Mouse (Mus musculus): ENCODE results near the gene Mindy4.

Mindy4 gene

DNA sequence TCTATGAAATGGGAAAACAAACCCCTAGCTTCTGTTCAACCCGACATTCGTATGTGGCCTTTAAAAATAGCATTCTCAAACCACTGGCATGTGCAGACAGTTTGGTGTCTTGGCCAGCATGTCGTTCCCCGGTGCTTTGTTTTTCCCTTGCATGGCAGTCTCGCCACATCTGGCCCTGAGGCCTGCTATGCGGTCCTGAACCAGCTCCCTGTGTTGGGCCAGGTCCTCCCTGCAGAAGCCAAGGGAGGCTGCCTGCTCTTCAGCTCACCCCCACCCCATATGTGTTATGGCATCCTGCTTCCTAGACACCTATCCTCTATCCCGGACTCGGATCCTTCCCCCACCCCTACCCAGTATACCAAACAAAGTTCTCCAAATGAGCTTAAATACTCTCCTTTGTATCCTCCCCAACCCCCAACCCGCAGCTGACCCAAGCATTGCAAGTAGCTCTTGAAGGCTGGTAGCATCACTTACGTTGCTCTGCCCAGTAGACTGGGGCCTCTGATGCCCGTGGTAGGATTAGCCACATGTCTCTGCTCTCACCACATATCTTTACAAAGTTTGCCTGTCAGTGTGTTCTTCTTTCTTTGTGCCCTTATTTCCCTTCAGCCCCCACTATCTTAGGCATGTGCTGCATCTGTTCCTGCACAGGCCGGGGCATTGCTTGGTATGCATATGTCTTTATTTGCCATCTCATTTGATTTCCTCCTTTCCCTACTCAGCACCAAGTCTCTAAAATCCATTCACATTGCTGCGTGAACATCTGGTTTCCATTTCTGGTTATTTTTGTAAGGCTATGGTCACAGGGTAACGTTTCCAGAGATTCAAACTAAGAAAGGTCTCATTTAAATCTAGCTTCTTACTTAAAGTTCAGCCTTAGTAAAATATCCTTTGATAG is 55.5 kb downstream of the Mindy4 start:
- no peak for DNase-seq

- DNase-seq: no peak
Observed at GRCm38 (mm10) chr6:55262161-55262560, 59.0 kb downstream of the Mindy4 start.

DNA sequence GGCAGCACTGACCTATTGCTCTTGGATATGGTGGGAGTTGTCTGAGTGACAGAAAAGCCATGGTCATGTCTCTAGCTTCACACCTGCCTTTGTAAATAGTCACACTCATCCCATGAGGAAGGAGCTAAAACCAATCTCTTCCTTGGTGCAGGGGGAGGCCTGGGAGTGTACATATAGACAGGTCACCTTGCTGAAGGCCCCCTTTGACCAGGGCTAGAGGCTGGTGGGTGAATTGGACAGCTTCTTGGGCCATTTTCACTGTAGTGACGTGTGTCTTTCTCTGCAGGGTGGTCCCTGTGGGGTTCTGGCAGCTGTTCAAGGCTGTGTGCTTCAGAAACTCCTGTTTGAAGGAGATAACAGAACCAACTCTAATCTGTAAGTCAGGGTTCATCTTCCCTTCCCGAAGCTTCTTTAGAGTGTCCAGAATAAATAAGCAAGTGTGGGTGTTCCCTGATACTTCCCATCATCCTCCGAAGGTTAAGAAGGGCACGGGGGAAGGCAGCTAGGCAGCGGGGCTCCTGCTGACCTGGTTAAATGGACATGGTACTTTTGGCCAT is 60.4 kb downstream of the Mindy4 start:
- no peak for DNase-seq

GRCm38 (mm10) chr6:55264741-55265366 is 61.7 kb downstream of the Mindy4 start:
- no peak for DNase-seq

GRCm38 (mm10) chr6:55272952-55273351 is 69.8 kb downstream of the Mindy4 start:
- DNase-seq: peak; percentile 94

DNA sequence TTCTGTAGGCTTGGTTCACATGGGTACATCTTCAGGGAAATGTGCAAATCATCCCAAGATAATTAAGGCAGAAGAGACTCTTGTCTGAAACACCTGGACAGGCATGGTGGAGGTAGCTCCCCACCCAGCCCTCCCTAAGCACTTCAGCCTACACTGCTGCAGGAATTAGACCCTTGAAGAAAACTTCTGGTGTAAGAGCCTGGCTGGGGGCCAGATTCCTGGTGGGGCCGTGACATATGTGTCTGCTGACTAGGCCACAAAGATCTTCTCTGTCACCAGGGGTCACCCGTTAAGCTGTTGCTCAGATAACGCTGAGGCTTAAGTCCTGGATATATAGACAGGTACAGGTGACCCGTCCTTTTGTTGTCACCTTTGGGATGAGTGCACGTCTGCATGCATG is 70.3 kb downstream of the Mindy4 start:
- DNase-seq: peak; percentile 74

- peak; percentile 31 for DNase-seq
Observed at GRCm38 (mm10) chr6:55275000-55275399, 71.8 kb downstream of the Mindy4 start.

DNA sequence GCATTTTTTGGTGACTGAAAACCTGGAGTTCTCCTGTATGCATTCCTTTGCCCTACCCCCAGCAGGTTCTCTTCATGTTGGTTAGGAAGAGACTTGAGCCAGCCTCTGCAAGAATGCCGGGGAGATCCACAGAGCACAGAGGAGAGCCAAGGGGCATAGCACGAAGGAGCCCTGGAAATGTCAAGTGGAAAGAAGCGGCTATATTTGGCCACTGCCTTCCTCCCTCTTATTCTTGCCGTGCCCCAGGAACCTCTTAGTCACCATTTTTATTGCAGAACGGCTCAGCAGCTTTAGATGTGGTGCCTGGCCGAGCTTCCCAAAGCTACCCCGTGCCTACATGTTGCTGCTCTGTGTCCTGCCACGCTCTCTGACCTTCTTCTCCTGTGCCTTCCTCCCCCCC is 72.6 kb downstream of the Mindy4 start:
- DNase-seq: peak; percentile 39

GRCm38 (mm10) chr6:55276692-55277282 is 73.6 kb downstream of the Mindy4 start:
- DNase-seq: no peak

DNA sequence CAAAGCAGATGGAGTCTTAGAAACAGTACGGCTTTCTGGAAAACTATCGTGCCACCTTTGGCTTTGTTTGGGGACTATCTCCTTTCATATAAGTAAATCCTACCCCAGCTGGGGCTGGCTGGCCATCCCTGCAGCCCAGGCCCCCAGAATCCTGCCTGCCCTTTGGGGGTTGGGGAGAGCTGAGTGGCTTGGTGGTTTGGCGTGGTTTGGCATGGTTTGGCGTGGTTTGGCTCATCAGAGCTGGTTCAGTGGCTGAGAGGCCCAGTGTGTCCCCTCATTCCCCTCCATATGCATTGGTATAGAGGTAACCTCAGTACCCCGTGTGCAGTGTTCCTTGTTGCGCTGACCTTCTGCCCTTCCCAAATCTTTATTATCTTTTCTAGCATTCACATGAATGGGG is 74.9 kb downstream of the Mindy4 start:
- no peak for DNase-seq

- no peak for DNase-seq
Observed at GRCm38 (mm10) chr6:55278520-55278919, 75.3 kb downstream of the Mindy4 start.

GRCm38 (mm10) chr6:55280979-55281378 is 77.8 kb downstream of the Mindy4 start:
- no peak for DNase-seq

DNA sequence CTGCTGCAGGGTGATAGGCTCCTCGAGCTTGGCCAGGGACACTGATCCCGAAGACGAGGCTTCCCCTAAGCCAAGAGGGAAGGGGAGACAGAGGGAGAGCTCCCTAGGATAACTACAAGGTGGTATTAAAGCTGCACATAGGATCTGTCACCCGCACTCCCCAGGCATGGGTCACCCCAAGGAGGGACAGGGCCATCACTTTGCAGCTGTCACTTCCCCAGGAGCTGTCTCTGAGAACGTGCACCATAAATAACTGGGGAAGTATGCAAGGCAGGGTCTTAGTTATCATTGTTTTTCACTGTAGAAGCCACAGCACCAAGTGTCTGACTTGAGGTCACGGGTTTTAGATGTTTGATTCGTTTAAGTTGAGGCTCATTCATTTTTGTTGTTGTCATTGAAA is 78.5 kb downstream of the Mindy4 start:
- no peak for DNase-seq

- DNase-seq: no peak
Observed at GRCm38 (mm10) chr6:55282348-55282747, 79.2 kb downstream of the Mindy4 start.

GRCm38 (mm10) chr6:55285218-55285617 is 82.0 kb downstream of the Mindy4 start:
- no peak for DNase-seq

- no peak for DNase-seq
Observed at GRCm38 (mm10) chr6:55288007-55288602, 84.9 kb downstream of the Mindy4 start.

GRCm38 (mm10) chr6:55294549-55295131 is 91.5 kb downstream of the Mindy4 start:
- no peak for DNase-seq

DNA sequence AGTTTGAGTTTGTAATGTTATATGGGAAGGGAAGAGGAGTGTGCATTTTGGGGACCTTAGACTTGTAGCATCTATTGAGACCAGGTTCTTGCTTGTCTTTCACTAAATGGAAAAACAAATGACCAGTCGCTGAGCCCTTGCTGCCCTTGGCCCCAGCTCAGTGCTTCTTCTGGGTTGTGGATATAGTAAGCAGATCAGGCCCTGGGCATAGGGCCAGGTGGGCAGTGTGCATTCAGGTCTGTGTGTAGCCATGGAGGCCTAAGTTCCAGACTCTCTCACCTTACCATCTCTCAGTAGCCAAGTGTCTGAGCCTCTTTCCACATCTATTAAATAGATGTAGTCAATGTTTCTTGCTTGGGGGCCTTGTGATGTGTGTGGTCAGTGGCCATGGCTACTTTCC is 92.1 kb downstream of the Mindy4 start:
- no peak for DNase-seq

GRCm38 (mm10) chr6:55299482-55299881 is 96.3 kb downstream of the Mindy4 start:
- DNase-seq: no peak

- DNase-seq: no peak
Observed at GRCm38 (mm10) chr6:55299917-55300316, 96.7 kb downstream of the Mindy4 start.

- no peak for DNase-seq
Observed at GRCm38 (mm10) chr6:55300704-55301103, 97.5 kb downstream of the Mindy4 start.

DNA sequence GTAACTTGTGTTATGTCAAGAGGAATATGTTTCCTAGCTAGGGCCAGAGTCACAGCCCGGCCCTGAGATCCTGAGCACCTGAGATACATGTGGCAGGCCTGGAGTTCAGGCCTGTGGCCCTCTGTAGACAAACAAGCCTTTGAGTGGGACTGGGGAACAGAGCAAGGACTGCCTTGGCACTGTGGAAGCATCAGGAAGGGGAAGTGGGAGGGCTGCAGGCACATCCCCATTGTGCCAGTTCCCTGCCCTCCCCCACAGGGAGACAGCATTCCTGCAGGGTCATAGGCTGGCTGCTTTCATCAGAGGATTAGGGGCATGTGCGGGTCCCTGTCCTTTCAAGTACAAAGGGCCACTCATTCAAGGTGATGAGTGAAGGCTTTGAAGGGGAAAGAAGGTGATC is 107.0 kb downstream of the Mindy4 start:
- DNase-seq: no peak

DNA sequence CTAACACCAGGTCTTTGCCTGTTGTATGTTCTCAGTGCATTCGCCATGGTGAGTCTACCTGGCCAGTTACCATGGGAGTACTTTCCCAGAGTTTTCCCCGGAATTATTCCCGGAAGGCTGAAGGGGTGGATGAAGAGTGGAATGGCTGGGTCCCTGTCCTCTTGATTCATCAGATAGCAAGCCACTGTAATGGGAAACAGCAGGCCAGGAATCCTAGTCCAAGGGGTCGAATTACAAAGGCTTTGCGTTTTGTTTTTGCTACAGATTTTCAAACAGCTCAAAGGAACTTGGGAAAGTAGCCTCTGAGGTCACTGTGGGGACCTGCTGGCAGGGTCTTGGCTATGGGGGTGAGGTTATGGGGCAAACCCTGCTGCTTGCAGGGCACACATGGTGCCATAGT is 108.8 kb downstream of the Mindy4 start:
- DNase-seq: no peak

Measured in cerebellum, adult 9-11 months (tissue).